Mouse (Mus musculus) gonadal fat pad, adult 2 months (tissue): Measurements from ENCODE around the gene Atp5e. TPM values are rescaled to one million over a fixed set of nuclear protein-coding genes. Genes with fewer than 3 reads are reported as not detected.

Experiments
- DNase-seq: peaks from one replicate; pipeline ENCODE4 v3.0.0-alpha.2; 2012; ENCODE audit warnings: low read depth
- polyA plus RNA-seq: library from polyadenylated mRNA; depleted of rRNA; stranded (reverse); fragments of >200 nt; gene quantifications from 2 replicates; pipeline ENCODE4 v1.2.3, GENCODE M21; 2012

Gene Atp5e
- polyA plus RNA-seq, 1 experiment = 292 TPM

DNA sequence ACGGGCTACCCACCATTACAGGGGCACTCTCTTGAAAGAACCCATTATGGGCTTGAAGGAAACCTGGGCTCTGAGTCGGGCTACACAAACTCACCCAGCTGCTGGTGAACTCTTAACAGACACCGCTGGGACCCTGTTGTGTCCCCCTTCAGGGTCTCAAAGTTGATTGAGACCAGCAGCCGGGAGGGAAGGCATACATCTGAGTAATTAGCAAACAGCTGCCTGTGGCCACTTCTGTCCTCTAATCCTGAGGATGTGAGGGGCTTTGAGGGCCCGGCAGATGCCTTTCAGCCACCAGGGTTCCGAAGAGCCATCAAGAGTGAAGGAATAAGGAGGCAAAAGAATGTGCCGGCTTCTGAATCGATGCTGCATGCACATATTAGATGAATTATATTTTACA is 17.0 kb downstream of the Atp5e start:
- DNase-seq = no peak

DNA sequence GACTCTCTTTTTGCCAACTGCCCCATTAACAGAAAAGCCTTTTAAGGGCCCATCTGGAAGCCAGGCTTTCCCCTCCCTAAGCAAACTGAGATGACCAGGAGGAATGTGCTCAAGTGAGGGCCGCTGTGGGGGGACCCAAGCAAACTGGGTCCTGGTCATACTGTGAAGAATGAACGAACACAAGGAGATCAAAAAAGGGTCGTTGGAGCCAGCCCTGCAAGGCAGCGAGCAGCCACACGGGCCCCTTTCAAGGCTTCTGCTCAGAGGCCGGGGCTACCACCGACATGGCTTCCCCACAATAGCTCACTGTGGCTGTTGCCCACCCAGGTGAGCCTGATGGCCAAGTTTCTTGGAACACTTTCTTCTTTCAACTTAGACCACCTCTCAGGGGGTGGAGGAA is 17.4 kb downstream of the Atp5e start:
- no peak for DNase-seq

DNA sequence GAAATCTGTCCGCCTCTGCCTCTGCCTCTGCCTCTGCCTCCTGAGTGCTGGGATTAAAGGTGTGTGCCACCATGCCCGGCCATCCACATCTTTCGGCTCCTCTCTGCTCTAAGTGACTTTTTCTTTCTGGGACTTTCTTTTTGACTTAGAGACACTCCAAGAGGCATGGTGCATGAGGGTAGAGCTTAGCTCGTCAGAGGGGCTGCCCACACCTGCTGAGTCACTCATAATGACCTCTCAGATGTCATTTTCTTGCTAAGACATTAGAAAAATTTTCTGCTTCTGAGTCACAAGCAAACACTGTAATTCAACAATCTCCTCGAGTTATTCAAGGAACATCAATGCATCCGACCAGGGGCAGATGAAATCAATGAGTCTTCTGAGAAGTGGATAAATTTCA is 18.9 kb downstream of the Atp5e start:
- no peak for DNase-seq

DNA sequence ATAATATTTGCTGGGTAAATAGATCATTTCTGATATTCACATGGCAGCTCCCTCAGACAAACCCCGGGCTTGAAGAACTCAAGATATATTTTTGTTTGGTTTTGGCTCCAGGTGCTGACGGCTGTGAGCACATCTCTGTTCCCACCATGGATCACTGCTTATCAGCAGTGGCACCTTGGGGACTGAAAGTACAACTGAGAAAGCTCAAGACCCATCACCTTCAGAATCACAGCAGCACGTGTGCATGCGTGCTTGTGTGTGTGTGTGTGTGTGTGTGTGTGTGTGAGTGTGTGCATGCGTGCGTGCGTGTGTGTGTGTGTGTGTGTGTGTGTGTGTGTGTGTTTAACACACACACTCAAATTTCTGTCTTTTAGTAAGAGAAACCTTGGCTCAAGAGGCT is 19.5 kb downstream of the Atp5e start:
- no peak for DNase-seq

DNA sequence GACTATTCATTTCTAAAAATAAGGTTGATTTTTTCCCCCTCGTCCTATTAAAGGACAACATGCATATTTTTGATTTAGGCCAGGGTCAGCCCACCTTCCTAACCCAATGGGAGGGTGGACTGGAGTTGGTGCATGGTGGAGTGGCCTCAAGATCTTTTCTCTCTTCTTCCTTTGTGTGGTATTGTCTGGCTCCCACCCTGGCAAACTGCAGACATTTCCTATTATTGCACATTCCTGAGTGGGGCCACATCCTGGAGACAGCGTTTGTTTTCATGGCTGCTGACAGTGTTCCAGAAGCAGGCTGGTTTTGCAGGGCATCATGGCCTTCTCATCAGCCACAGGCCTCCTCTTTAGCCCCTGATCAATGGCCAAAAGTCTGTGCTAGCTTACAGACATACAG is 20.9 kb downstream of the Atp5e start:
- no peak for DNase-seq

DNA sequence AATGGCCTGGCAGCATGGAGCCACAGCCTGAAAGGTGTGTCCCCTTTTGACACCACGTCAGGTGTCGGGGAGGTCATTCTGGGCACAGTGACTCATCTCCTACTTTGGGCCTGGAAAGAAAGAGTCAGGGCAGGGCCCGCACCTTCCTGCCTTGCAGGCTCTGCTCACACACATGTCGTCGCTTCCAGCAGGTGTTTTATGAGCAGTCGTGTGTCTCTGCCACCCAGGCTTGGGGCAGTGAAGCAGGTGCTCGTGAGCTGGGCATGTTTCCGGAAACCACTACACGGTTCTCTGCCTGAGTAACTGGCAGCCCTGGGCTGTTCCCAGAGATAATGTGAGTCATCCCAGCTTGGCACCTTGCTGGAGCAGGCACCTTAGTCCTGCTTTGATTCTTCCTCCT is 21.4 kb downstream of the Atp5e start:
- no peak for DNase-seq

DNA sequence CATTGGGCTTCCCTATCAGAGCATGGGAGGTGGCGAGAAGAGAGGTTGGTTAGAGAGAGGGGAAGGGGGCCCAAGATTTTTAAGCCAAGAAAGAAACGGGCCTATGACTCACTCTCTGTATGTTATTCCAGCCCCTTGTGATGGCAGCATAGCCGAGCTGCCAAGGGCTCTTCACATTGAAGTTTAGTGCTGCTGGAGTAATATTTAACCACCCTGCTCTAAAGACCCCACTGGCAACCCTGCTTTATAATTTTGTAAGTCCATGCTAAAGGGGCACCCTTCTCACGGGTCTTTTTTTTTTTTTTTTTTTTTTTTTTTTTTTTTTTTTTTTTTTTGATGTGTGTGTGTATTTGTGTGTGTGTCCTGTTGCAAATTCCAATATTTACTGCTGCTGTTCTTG is 22.0 kb downstream of the Atp5e start:
- DNase-seq = no peak

DNA sequence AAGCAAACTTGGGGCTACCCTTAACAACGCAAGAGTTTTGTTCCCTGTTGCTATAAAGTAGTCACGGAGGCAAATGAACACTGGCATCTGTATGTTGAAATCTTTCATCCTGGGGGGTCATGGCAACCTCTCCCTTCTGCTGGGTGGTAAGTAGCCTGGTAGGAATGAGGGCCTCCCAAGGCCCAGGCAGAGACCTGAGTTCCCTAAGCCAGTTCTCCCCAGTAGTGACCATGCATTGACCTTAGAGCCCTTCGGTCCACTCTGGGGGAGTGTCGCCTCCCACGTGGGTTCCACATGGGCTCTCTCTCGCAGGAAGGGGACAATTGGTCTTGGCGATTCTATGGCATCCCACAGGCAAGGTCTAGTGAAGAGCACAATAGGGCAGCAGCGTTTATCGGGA is 23.9 kb downstream of the Atp5e start:
- no peak for DNase-seq

DNA sequence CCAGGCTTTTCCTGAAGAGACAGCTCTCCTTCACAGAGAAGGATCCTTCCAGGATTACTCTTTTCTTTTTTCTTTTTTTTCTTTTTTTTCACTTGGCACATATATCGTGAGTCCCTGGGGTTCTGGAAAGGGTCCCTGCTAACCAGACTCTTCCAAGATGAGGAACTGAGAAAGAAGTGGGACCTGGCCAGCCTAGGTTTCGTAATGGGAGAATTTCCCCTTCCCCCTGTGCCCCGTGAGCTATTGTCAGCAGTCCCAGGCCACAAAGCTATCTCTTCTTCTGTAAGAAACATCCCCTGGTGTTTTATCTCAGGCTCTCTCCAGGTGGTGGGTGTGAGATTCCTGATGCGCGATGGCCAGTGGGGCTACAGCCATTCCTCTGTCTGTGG is 24.5 kb downstream of the Atp5e start:
- DNase-seq = no peak

DNA sequence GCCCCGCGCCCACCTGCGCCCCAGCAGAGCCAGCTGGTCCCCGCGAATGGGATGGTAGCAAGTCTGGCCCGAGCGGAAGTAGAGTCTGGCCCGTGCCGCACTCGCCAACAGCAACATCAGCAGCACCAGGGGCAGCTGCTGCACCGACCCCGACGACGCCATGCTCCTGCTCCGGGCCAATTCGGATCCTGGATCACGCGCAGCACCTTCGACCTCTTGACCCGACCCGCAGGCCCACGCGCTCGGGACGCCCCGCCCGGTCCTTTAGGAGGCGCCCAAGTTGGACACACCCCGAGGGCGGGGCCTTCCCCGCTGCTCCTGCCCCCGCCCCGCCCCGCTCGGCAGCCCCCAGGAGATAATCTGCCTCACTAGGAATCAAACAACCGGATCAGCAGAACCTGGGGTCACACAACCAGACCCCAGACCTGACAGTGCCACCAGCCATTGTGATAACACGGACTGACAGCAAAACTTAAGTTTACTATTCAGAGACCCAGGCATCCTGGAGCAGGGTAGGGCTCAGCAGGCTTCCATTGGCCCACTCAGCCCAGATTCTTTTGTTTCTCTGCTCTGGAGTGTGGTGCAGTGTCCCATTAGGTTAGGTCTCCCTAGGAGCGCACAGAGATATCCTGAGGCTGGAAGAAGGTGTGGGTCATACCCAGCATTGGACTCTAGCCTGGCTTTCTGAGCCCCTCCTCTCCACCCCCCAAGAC is 25.0 kb downstream of the Atp5e start, which contains the start of gene Ctsz:
TSS of gene Ctsz (minus strand) at position 303 of the 713 bp plus-strand sequence.
- no peak for DNase-seq

DNA sequence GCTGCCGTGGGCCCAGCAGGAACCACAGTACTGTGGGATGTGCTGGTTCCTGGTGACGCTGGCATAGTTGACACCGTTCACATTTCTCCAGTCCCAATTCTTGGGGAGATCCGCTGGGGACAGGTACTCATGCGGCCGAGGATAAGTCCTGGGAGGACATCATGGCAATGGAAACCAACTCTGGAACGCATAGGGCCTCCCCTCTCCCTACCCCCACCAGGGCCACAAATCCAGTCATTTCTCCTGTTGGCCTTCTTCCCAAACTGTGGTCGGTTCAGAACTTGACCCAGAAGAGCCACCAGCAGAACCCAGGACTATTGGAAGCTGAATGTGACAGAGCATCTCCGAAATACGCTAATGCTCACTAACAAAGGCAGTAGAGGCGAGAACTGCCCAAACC is 25.7 kb downstream of the Atp5e start:
- no peak for DNase-seq

DNA sequence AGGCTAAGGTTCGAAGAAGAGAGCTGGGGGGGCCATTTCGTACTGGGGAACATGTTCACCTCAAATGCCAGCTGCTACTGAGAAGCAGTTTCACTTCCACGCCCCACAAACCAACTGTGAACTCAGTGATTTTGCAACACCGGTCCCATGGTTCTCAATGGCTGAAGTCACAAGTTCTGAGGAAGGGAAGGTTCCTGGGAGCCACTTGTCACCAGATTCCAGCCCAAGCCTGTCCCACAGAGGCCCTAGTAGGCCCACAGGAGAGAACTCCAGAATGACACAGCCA is 26.3 kb downstream of the Atp5e start:
- no peak for DNase-seq

DNA sequence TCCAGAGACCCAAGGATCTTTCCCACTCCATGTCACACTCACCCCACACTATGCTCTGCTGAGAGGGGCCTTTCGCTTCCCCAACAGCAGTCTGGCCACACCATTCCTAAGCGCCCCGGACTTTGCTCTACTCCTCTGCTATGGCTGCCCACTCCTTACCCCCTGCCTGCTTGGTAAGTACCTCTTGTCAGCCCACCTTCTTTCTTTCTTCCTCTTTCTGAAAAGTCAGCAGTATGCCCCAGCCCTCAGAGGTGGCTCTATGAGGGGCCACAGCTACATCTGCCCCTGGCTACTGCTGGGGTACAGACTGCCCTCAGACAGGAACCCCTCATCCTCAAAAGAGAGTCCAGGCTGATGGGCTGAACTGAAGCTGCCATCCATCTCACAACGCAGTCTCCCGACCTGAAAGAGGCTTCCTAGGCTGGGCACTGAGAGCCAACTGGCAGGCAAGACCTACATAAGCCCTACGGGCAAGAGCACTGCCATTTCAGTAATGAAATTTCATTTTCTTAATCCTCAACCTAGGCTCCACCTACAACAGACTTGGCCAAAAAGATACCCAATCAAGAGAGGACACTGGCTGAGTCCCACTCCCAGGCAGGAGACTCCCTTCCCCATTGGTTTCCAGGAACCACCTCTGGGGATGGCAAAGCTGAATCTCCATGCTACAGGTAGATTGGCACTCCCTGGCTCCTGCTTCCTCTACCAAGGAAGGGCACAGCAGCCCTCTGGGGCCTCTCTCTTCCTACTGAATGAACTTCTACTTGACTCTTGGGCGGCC is 26.8 kb downstream of the Atp5e start:
- DNase-seq = no peak

DNA sequence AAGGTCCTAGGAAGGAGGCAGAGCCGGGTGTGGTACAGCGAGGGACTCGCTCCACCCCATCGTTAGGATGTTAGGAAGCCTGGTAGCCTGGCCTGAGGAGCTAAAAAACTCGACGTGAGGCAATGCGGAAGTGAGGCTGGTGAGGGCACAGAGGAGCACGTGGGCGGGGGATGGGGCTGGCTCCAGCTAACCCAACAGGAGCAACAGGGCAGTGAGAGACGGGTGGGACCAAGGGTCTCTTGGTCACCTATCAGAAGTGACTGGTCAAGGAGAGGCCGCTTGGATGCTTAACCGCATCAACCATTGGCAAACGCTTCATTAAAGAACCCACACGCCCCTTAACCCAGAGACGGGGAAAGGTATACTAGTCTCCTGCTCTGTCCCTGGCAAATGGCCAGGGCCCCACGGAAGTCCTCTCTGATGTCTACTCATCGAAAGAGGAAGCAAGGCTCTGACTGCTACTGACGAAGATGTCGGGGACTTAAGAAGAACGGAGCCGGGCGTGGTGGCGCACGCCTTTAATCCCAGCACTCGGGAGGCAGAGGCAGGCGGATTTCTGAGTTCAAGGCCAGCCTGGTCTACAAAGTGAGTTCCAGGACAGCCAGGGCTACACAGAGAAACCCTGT is 27.7 kb downstream of the Atp5e start:
- DNase-seq = no peak

DNA sequence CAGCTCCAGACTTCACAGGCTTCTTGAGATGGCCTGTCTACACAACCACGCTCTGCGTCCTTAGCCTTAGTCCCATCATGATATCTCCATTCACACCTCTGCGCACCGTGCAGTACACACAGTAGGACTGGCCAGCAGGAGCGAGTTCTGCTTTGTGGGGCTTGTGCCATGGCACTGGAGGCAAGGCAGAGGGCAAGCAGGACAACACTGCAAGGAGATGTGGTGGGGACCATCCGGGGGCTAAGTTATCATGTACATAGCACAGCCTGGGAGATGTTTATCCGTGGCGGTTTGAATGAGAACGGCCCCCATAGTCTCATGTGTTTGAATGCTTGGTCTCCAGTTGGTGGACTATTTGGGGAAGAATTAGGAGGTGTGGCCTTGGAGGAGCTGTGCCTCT is 29.0 kb downstream of the Atp5e start:
- DNase-seq = no peak

DNA sequence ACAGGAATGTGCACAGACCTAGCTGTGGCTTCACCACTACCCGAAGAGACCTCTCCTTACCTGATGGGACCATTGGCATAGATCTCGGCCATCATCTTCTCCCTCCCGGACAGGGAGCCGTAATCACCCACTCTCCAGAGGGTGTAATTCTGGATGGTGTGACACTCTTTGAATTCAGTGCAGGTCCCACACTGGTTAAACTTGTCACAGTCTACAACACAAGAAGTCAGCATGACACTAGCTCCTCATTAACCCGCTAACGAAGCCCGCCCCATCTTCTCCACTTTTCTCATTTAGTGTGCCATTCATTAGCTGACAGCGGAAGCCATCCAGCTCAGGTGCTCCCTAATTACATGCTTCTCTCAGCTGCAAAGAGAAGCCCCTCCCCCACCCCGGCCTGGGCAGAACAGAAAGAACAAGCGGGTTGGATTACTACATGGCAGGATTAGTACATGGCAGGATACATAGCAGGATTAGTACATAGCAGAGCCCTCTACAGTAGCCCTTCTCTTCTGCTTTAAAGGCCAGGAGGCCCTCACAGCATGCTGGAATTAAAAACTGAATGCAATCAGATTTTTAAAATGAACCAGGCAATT is 34.8 kb downstream of the Atp5e start:
- DNase-seq = no peak

DNA sequence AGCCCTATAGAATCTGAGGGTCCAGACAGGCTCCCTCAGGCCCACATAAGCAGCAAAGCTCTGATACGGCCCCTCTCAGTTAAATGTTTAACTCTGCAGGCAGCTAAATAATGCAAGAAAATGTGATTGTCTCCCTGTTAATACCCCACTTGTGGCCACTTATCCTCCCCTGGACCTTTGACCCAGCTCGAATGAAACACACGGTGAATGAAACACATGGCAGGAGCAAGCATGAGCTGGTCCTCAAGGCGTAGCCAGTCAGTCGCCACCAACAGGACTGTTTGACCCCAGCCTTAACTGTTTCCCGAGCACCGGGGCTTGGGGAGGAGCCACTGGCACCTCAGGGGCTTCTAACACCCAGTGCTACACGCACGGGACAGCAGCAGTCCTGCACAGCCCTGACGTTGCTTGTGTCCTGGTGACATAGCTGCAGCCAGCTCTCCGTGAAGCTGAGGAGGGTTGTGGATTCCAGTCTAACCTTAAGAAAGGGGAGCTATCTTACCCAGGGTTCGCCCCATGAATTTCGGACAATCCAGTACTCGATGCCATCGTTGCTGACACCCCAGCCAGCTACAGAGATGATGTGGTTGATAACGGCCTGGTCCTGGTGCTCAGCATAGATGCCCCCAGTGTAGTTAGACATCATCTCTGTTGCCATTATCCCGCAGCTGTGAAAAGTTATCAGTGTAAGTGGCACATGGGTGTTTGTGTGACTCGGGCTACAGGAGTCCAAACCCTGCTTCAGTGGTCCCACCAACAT is 35.6 kb downstream of the Atp5e start:
- DNase-seq = no peak

DNA sequence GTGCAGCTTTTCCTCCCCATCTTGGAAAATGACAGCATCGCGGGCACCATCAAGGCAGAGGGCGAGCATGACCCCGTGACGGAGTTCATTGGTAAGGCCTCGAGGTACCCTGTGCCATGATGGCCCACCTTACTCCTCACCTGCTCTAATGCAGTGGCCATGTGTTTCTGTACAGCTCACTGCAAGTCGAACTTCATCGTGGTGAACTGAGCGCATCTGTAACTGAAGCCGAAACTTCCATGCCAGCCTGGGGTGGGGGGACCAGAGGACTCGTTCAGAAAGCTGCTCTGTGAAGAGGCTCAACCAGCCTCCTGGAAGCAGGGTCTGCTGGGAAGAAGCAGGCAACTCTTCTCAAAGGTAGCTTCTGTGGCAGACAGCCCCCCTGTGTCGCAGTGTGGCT is 37.0 kb downstream of the Atp5e start:
- DNase-seq = no peak

DNA sequence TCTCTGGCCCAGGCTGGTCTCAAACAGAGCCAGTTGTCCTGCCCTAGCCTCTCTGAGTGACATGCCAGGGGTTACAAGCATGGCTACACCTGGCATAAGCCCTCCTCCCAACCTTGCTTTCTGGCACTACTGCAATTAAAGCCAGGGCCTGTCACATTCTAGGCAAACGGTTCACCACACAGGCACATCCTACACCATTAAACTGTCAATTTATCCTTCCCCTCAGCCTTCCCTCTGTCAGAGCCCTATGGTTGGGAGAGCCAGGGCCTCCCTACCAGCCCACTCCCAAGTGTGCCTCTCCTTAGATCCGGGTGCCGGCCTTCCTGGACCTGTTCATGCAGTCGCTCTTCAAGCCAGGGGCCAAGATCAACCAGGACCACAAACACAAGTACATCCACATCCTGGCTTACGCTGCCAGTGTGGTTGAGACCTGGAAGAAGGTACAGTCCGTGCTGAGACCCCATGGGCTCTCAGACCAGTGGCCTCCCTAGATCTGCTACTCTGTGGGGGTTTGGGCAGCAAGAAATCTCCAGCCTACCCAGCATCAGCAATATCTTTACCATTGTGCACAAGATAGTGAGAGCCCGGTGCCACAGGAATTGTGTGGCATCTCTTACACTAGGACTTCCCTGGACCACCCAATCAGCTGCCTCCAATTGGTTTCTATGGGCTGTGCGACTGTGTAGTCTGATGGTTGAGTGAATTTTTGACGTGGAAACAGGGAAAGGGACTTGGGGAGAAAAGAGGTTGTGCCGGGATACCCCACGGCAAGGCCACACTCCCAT is 39.4 kb downstream of the Atp5e start:
- no peak for DNase-seq

DNA sequence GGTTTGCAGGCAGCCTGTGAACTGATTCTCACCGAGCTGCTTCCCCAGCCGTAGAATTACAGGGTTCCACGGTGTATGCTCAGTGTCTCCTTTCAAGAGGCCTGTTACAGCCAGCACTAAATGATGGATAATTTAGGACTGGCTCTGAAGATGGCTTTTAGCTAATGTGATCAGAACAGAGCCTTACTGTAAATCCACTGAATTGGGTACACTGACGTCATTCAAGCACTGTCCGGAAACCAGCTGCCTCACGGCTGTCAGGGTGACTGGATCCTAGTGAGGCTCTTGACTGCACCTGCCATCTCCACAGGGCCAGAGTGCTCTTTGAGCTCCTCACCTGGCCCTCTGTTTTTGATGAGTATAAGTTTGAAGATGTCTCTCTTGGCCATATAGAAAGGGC is 42.8 kb downstream of the Atp5e start:
- no peak for DNase-seq

DNA sequence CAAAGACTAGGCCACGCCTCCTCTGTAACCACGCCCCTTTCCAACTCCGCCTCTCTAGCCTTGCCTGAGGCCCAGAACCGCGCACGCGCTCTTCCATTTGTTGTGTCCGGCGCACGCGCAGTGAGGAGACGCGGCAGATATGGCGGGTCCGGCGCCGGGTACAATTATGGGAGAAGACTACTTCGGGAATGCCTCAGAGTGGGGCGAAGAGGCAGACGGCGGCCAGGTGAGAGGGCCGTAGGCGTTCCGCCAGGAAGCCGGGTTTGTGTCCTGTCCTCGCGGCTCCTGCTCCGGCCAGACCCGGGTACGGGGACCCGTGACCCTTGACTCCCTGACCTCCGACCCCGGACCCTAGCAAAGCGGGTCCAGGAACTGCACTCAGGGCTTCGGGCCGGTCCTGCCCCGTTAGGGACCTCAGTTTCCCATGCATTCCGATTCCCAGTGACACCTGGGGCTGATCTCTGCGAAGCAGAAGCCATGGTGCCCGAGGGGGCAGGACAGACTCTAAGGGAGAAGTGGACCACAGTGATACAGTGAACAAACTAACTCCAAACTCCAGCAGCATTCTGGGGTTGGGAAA is 48.1 kb downstream of the Atp5e start, which contains the start of gene Nelfcd:
TSS of gene Nelfcd (plus strand) at position 74 of the 580 bp plus-strand sequence.
- peak; percentile 42 for DNase-seq
